Mouse (Mus musculus) MEL (cell line): ENCODE results near the gene Dock4.

Experiments used
- CTCF ChIP-seq, 3 experiments: IDR thresholded peaks in 2 of 3; conservative IDR thresholded peaks in 1 of 3; 2 replicates each; pipeline ENCODE4 v1.5.1; 2011 to 2012; ENCODE audit warnings: low read length in 3 of 3, low read depth in 2 of 3, mild to moderate bottlenecking in 2 of 3, improper control_type of control experiment in 1 of 3, inconsistent platforms in 1 of 3, mixed read lengths in 1 of 3, moderate library complexity in 1 of 3; ENCODE audit not compliant: control insufficient read depth in 1 of 3, insufficient read depth in 1 of 3, poor library complexity in 1 of 3, severe bottlenecking in 1 of 3
- E2F4 ChIP-seq: IDR thresholded peaks from 2 replicates; pipeline ENCODE4 v1.6.1; 2011; ENCODE audit warnings: low read depth, low read length, improper control_type of control experiment, borderline replicate concordance
- GATA1 ChIP-seq: IDR thresholded peaks from 2 replicates; pipeline ENCODE4 v1.6.1; 2011; ENCODE audit warnings: low read depth, low read length, improper control_type of control experiment
- HCFC1 ChIP-seq: IDR thresholded peaks from 2 replicates; pipeline ENCODE4 v1.6.1; 2012; ENCODE audit warnings: low read depth, mild to moderate bottlenecking, inconsistent platforms, low read length, improper control_type of control experiment, moderate library complexity
- MAX ChIP-seq: IDR thresholded peaks from 2 replicates; pipeline ENCODE4 v1.6.1; 2011; ENCODE audit warnings: low read length, improper control_type of control experiment
- SMC3 ChIP-seq: IDR thresholded peaks from 2 replicates; pipeline ENCODE4 v1.6.1; 2011; ENCODE audit warnings: low read depth, low read length, improper control_type of control experiment

- no peak for TF ChIP-seq HCFC1
- no peak for TF ChIP-seq CTCF (IDR thresholded peaks at IDR 0.05 in 2 of 3, conservative IDR thresholded peaks at IDR 0.05 in 1 of 3; ENCODE audit: control insufficient read depth in 1 of 3, insufficient read depth in 1 of 3, low read depth in 2 of 3, low read length in 3 of 3, poor library complexity in 1 of 3, severe bottlenecking in 1 of 3)
- TF ChIP-seq MAX: no peak
- TF ChIP-seq E2F4: no peak
- no peak for TF ChIP-seq GATA1
- TF ChIP-seq SMC3: no peak
Measured at GRCm38 (mm10) chr12:40654312-40654711, 208.6 kb downstream of the Dock4 start.
